Mouse (Mus musculus): ENCODE results near the gene Ccdc62. TPM values are rescaled to one million over a fixed set of nuclear protein-coding genes. Genes with fewer than 3 reads are reported as not detected.

The Ccdc62 gene
- polyA plus RNA-seq, 1 experiment from 2014 or later = 5.5 TPM

DNA sequence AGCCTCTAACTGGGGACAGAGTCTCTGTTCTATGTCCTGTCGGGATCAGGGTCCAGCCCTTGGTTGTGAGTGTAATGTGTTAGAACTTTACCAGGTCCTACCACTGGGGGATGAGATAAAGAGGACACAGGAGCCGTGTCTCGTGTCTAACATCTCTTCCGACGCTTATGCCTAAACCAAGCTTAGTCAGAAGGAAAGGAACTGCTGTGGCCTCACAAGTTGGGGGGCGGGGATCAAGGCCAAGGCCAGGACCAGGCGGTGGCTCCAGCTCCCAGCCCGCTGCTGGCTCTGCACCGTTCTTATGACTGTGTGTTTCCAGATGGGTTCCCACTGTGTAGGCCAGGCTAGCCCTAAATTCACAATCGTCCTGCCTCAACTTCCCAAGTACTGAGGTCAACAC lies 82.4 kb downstream of the Ccdc62 start:
- H3K4me1 ChIP-seq (replicated peaks; ENCODE audit: control insufficient read depth, insufficient read depth, low read length) = peaks cover 36% of the 10 kb centered on the region
- H3K36me3 ChIP-seq (ENCODE audit: control insufficient read depth, insufficient read depth, low read length) = peaks cover 25% of the 10 kb centered on the region
- ATAC-seq (replicated peaks; ENCODE audit: low FRiP score, low TSS enrichment, low read depth) (no peak), DNase-seq (ENCODE audit: low spot score) (no peak)
- H3K27ac ChIP-seq (ENCODE audit: low read depth) = no peak overlapping the region
- H3K4me3 ChIP-seq (ENCODE audit: low read depth, low read length) = no peak overlapping the region
- no peak overlapping the region for H3K9ac ChIP-seq (ENCODE audit: low read length)
- WGBS = 82% methylated on average over 10 of the region's 10 CpGs
- no peaks in the 10 kb centered on the region for H3K9me3 ChIP-seq (ENCODE audit: control insufficient read depth, low read length)
- H3K4me2 ChIP-seq (ENCODE audit: low read length) = no peak overlapping the region
- H3K27me3 ChIP-seq (replicated peaks; ENCODE audit: control insufficient read depth, insufficient read depth, low read length) = no peaks in the 10 kb centered on the region

DNA sequence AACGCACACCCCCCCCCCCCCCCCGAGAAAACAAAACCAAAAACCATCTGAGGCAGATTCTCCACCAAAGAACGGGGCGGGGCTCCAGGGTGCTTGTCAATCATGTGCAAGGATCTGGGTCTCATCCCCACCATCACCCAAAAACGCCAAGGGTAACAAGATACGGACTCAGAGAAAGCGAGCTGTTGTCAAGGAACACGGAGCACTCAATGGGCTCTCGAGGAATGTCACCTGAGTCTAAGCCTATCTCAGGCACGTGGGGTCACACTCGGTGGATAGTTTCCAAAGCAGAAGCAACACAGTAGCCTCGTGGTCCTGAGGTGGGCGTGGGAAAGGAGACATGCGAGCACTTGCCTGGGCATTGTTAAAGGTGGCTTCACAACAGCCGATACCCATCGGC lies 83.3 kb downstream of the Ccdc62 start:
- no peak for ATAC-seq (replicated peaks; ENCODE audit: low FRiP score, low TSS enrichment, low read depth)
- WGBS = 90% methylated on average over 16 of the region's 16 CpGs
- no peak overlapping the region for H3K27ac ChIP-seq (ENCODE audit: low read depth)

DNA sequence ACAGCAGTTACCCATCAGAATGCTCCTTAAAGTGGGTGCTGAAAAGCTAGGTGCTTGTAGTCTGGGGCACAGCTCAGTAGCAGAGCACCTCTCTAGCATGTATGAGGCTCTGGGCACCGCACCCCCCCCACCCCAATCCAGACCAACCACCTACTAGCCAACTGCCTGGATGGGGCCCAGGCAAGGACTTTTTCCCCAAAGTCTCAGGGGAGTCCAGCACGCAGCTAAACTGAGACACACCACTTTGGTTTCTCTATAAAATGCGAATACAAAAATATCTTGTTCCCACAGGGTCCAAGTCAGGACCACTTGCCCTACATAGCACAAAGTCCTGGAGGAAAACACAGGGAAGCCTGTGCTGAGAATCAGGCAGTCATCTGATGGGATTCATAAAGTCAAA lies 83.7 kb downstream of the Ccdc62 start:
- no peak overlapping the region for H3K4me3 ChIP-seq (ENCODE audit: low read depth, low read length)
- no peak overlapping the region for H3K4me2 ChIP-seq (ENCODE audit: low read length)
- DNase-seq (ENCODE audit: low spot score) (no peak), ATAC-seq (replicated peaks; ENCODE audit: low FRiP score, low TSS enrichment, low read depth) (no peak)
- H3K27me3 ChIP-seq (replicated peaks; ENCODE audit: control insufficient read depth, insufficient read depth, low read length) = no peaks in the 10 kb centered on the region
- no peaks in the 10 kb centered on the region for H3K9me3 ChIP-seq (ENCODE audit: control insufficient read depth, low read length)
- WGBS = 83% methylated on average over 3 of the region's 3 CpGs
- 0 out of 2 replicates have a peak overlapping the region, but pooled peaks have one; percentile 36 for H3K27ac ChIP-seq (ENCODE audit: low read depth)
- no peak overlapping the region for H3K9ac ChIP-seq (ENCODE audit: low read length)
- peaks cover 36% of the 10 kb centered on the region for H3K4me1 ChIP-seq (replicated peaks; ENCODE audit: control insufficient read depth, insufficient read depth, low read length)
- H3K36me3 ChIP-seq (ENCODE audit: control insufficient read depth, insufficient read depth, low read length) = peaks cover 12% of the 10 kb centered on the region; the same call in 1 of the 2 replicates

More for the DNA sequence above, 83.3 kb downstream of the Ccdc62 start:
- Histone ChIP-seq H3K36me3 (ENCODE audit: control insufficient read depth, insufficient read depth, low read length) (peaks cover 17% of the 10 kb centered on the region), H3K4me3 (ENCODE audit: low read depth, low read length) (no peak overlapping the region), H3K4me2 (ENCODE audit: low read length) (no peak overlapping the region), H3K27me3 (replicated peaks; ENCODE audit: control insufficient read depth, insufficient read depth, low read length) (no peaks in the 10 kb centered on the region), H3K9ac (ENCODE audit: low read length) (no peak overlapping the region), H3K4me1 (replicated peaks; ENCODE audit: control insufficient read depth, insufficient read depth, low read length) (peaks cover 36% of the 10 kb centered on the region), H3K9me3 (ENCODE audit: control insufficient read depth, low read length) (no peaks in the 10 kb centered on the region)
- DNase-seq (ENCODE audit: low spot score) = no peak

DNA sequence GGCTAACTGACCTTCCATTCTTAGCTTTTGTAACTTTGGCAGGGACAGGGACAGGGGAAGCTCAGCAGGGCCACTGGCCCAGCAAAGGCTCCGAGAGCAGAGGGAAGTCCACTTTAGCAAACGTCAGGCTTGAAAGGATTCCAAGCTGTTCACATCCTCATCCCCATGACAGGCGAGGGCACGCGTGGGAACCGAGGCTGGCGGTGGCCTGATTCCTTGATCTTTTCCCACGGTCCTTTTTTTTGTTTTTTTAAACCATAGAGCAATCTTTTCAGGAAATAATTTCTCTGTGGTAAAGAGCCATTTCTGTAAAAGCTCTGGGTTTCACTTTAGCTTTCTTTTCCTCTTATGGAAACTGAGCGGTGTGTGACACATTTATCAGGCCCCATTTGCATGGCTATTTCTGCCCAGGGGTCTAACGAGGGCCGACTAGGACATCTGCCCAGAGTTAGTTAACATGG lies 84.3 kb downstream of the Ccdc62 start:
- Histone ChIP-seq H3K36me3 (ENCODE audit: control insufficient read depth, insufficient read depth, low read length) (0 out of 2 replicates have a peak, but pooled peaks cover 6% of the 10 kb centered on the region), H3K4me1 (replicated peaks; ENCODE audit: control insufficient read depth, insufficient read depth, low read length) (peaks cover 39% of the 10 kb centered on the region), H3K27ac (ENCODE audit: low read depth) (peak overlapping the region; percentile 36), H3K9ac (ENCODE audit: low read length) (no peak overlapping the region), H3K4me2 (ENCODE audit: low read length) (no peak overlapping the region), H3K9me3 (ENCODE audit: control insufficient read depth, low read length) (no peaks in the 10 kb centered on the region), H3K27me3 (replicated peaks; ENCODE audit: control insufficient read depth, insufficient read depth, low read length) (no peaks in the 10 kb centered on the region), H3K4me3 (ENCODE audit: low read depth, low read length) (no peak overlapping the region)
- 46% methylated on average over 11 of the region's 11 CpGs for WGBS
- DNase-seq (ENCODE audit: low spot score) (no peak), ATAC-seq (replicated peaks; ENCODE audit: low FRiP score, low TSS enrichment, low read depth) (no peak)

DNA sequence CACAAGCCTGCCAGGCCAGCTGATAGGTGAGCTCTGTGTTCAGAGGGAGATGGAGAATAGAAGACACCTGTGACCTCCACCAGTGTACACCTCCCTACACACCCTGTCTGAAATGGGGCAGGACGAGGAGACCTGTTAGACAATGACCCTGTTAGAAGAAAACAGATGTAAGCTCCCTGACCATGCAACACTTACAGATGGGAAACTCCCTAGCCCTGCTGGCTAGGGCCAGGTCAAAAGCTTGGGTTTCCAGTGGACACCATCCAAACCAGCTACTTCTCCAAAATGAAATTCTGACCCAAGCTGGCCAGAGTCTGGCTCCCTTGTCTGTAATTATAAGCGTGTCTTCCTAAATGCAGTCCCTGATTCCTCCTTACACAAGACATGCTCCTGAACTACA lies 85.2 kb downstream of the Ccdc62 start:
- Histone ChIP-seq H3K9ac (ENCODE audit: low read length) (no peak overlapping the region), H3K9me3 (ENCODE audit: control insufficient read depth, low read length) (no peaks in the 10 kb centered on the region), H3K4me3 (ENCODE audit: low read depth, low read length) (no peak overlapping the region), H3K4me1 (replicated peaks; ENCODE audit: control insufficient read depth, insufficient read depth, low read length) (peaks cover 35% of the 10 kb centered on the region), H3K27ac (ENCODE audit: low read depth) (no peak overlapping the region), H3K4me2 (ENCODE audit: low read length) (no peak overlapping the region), H3K27me3 (replicated peaks; ENCODE audit: control insufficient read depth, insufficient read depth, low read length) (no peaks in the 10 kb centered on the region), H3K36me3 (ENCODE audit: control insufficient read depth, insufficient read depth, low read length) (no peaks in the 10 kb centered on the region)
- ATAC-seq (replicated peaks; ENCODE audit: low FRiP score, low TSS enrichment, low read depth) = no peak
- no peak for DNase-seq (ENCODE audit: low spot score)
- WGBS = 81% methylated on average over 2 of the region's 2 CpGs

DNA sequence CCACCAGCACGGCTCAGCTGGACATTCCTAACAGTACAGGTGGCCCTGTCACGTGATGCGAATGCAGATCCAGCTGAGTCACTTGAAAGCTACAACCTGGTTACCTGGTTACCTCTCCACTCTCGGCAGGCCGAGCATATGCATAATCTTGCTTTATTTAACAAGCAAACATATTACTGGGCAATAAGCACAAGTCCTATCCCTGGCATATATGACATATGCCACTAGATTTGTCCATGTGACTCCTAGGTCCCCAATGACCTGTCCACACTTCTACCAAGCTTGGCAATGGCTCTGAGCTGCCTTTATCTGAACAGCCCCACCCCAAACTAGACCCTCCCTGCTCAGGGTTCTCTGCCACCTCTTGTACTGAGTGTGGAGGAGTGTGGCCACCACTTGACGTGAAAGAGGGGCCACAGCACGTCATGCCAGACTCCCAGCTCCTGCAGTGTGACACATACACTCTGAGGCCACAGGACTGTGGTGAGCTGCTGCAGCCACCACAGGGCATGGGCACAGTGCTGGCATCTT lies 85.9 kb downstream of the Ccdc62 start:
- Histone ChIP-seq H3K4me1 (replicated peaks; ENCODE audit: control insufficient read depth, insufficient read depth, low read length) (peaks cover 29% of the 10 kb centered on the region), H3K9me3 (ENCODE audit: control insufficient read depth, low read length) (no peaks in the 10 kb centered on the region), H3K4me2 (ENCODE audit: low read length) (no peak overlapping the region), H3K27ac (ENCODE audit: low read depth) (no peak overlapping the region), H3K27me3 (replicated peaks; ENCODE audit: control insufficient read depth, insufficient read depth, low read length) (no peaks in the 10 kb centered on the region), H3K36me3 (ENCODE audit: control insufficient read depth, insufficient read depth, low read length) (no peaks in the 10 kb centered on the region), H3K9ac (ENCODE audit: low read length) (no peak overlapping the region), H3K4me3 (ENCODE audit: low read depth, low read length) (no peak overlapping the region)
- DNase-seq (ENCODE audit: low spot score) (no peak), ATAC-seq (replicated peaks; ENCODE audit: low FRiP score, low TSS enrichment, low read depth) (no peak)
- 83% methylated on average over 7 of the region's 7 CpGs for WGBS

DNA sequence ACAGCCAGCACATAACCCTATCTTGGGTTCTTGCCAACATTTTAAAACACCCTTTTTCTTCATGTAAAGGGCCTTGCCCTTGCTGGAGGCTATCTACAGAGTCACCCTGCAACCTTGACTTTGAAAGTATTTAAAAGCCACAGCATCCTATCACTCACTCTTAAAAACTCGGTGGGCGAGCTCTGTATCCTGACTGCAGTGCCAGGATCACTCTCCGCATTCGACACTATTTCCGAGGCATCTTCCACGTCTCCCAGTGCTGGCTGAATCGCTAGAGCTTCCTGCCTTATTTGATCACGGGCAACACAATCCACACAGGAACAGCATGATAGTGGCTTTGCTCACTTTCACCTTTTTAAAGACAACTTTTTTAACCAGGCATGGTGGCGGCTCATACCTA lies 87.5 kb downstream of the Ccdc62 start:
- ATAC-seq (replicated peaks; ENCODE audit: low FRiP score, low TSS enrichment, low read depth) = no peak
- peaks cover 17% of the 10 kb centered on the region for H3K4me1 ChIP-seq (replicated peaks; ENCODE audit: control insufficient read depth, insufficient read depth, low read length)

DNA sequence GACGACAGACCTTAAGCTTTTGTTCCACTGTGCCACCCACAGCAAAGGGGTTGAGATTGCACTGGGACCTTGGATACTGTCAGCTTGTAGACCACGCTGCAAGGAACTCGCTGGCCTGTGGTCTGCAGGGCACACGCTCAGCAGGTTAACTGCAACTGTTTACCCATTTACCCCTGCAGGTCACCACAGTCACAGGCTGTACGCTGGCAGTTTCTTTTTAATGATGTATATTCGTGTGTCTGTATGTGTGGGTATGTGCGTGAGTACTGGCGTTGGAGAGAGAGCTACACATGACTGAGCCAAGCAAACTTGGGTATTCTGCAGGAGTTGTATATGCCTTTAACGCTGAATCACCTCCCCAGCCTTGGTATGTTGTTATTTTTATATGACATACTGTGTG lies 88.2 kb downstream of the Ccdc62 start:
- H3K4me2 ChIP-seq (ENCODE audit: low read length) = no peak overlapping the region
- H3K4me1 ChIP-seq (replicated peaks; ENCODE audit: control insufficient read depth, insufficient read depth, low read length) = peaks cover 17% of the 10 kb centered on the region
- H3K27ac ChIP-seq (ENCODE audit: low read depth) = no peak overlapping the region
- no peaks in the 10 kb centered on the region for H3K9me3 ChIP-seq (ENCODE audit: control insufficient read depth, low read length)
- DNase-seq (ENCODE audit: low spot score) (no peak), ATAC-seq (replicated peaks; ENCODE audit: low FRiP score, low TSS enrichment, low read depth) (no peak)
- 0 out of 2 replicates have a peak, but pooled peaks cover 4% of the 10 kb centered on the region for H3K36me3 ChIP-seq (ENCODE audit: control insufficient read depth, insufficient read depth, low read length)
- H3K27me3 ChIP-seq (replicated peaks; ENCODE audit: control insufficient read depth, insufficient read depth, low read length) = no peaks in the 10 kb centered on the region
- H3K4me3 ChIP-seq (ENCODE audit: low read depth, low read length) = no peak overlapping the region
- no peak overlapping the region for H3K9ac ChIP-seq (ENCODE audit: low read length)
- 81% methylated on average over 9 of the region's 9 CpGs for WGBS

More for the DNA sequence above, 87.5 kb downstream of the Ccdc62 start:
- Histone ChIP-seq H3K9ac (ENCODE audit: low read length) (no peak overlapping the region), H3K9me3 (ENCODE audit: control insufficient read depth, low read length) (no peaks in the 10 kb centered on the region), H3K27me3 (replicated peaks; ENCODE audit: control insufficient read depth, insufficient read depth, low read length) (no peaks in the 10 kb centered on the region), H3K4me3 (ENCODE audit: low read depth, low read length) (no peak overlapping the region), H3K4me2 (ENCODE audit: low read length) (no peak overlapping the region), H3K36me3 (ENCODE audit: control insufficient read depth, insufficient read depth, low read length) (0 out of 2 replicates have a peak, but pooled peaks cover 4% of the 10 kb centered on the region), H3K27ac (ENCODE audit: low read depth) (no peak overlapping the region)
- 76% methylated on average over 9 of the region's 9 CpGs for WGBS
- no peak for DNase-seq (ENCODE audit: low spot score)
